Mouse (Mus musculus) CH12.LX (cell line): Measurements from ENCODE around the gene 9830107B12Rik.
A peak's percentile ranks its signal among the peaks of the same experiment; 100 is the strongest.

ENCODE experiments used
- CTCF ChIP-seq, 2 experiments: IDR thresholded peaks in 1 of 2; conservative IDR thresholded peaks in 1 of 2; 2 replicates each; pipeline ENCODE4 v1.5.1; 2011 to 2012; ENCODE audit warnings: low read depth in 2 of 2, low read length in 2 of 2, improper control_type of control experiment in 1 of 2, inconsistent platforms in 1 of 2, mild to moderate bottlenecking in 1 of 2, moderate library complexity in 1 of 2
- E2F4 ChIP-seq: IDR thresholded peaks from 2 replicates; pipeline ENCODE4 v1.6.1; 2011; ENCODE audit warnings: low read depth, low read length, improper control_type of control experiment; ENCODE audit not compliant: insufficient replicate concordance
- EP300 ChIP-seq: IDR thresholded peaks from 2 replicates; pipeline ENCODE4 v1.6.1; 2011; ENCODE audit warnings: low read length, improper control_type of control experiment
- POLR2A ChIP-seq: IDR thresholded peaks from 2 replicates; pipeline ENCODE4 v1.6.1; 2011; ENCODE audit warnings: low read depth, mild to moderate bottlenecking, improper control_type of control experiment, low read length
- USF1 ChIP-seq: IDR thresholded peaks from 2 replicates; pipeline ENCODE4 v1.6.1; 2014; ENCODE audit warnings: low read depth, mild to moderate bottlenecking, inconsistent platforms, low read length, improper control_type of control experiment

DNA sequence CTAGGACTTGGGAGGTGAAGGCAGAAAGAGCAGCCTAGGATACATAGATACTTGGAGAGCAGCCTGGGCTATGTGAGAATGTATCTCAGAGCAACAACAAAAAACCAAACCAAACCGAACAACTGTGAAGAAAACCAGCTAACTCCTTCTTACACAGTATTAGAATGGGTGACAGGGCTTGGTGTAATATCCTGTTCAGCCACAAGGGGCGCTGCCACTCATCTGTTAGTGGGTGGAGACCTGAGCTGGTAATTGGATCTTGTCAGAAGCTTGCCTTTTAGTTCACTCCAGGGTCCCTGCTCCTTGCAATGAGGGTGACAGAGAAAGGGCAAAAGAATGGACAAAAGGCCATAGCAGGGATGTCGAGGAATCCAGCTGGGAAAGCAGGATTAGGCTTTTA, 26.4 kb downstream of the 9830107B12Rik start:
- TF ChIP-seq POLR2A (no peak), CTCF (conservative IDR thresholded peaks at IDR 0.05 in 1 of 2, IDR thresholded peaks at IDR 0.05 in 1 of 2; ENCODE audit: low read depth in 2 of 2, low read length in 2 of 2) (peak; percentile 80 to 99), USF1 (no peak), E2F4 (no peak), EP300 (no peak)
